Mouse (Mus musculus) embryonic facial prominence, embryonic 11.5 days (tissue): ENCODE measurements around the gene Snrnp27. TPM values are rescaled to one million over a fixed set of nuclear protein-coding genes. Genes with fewer than 3 reads are reported as not detected.

ENCODE experiments used
- ATAC-seq: fragments of 200-750 bp; cut with Nextera tagmentation; replicated peaks from 2 replicates; pipeline ENCODE4 v1.8.0; 2017; ENCODE audit warnings: low read depth; ENCODE audit not compliant: insufficient number of reproducible peaks, low FRiP score, low TSS enrichment
- DNase-seq: peaks from one replicate; pipeline ENCODE4 v3.0.0-alpha.2; 2015; ENCODE audit warnings: low spot score
- H3K27ac ChIP-seq: fragments of 300-500 bp; sonication (generic); replicated peaks from 2 replicates; pipeline ENCODE4 v1.5.1; 2014; ENCODE audit warnings: mild to moderate bottlenecking, low read depth, low read length, control low read depth
- H3K27me3 ChIP-seq: fragments of 300-500 bp; sonication (generic); 2 replicates; pipeline ENCODE4 v1.6.1; 2014; ENCODE audit warnings: mild to moderate bottlenecking, low read length, moderate library complexity, mixed read lengths; ENCODE audit not compliant: control insufficient read depth, insufficient read depth
- H3K36me3 ChIP-seq: fragments of 300-500 bp; sonication (generic); replicated peaks from 2 replicates; pipeline ENCODE4 v1.6.1; 2014; ENCODE audit warnings: low read depth, mild to moderate bottlenecking, low read length, moderate library complexity, mixed read lengths; ENCODE audit not compliant: control insufficient read depth, insufficient read depth
- H3K4me1 ChIP-seq: fragments of 300-500 bp; sonication (generic); 2 replicates; pipeline ENCODE4 v1.6.1; 2014; ENCODE audit warnings: low read length, mixed read lengths; ENCODE audit not compliant: control insufficient read depth, insufficient read depth
- H3K4me2 ChIP-seq: fragments of 300-500 bp; sonication (generic); 2 replicates; pipeline ENCODE4 v1.6.1; 2014; ENCODE audit warnings: low read depth, mild to moderate bottlenecking, control low read depth, low read length, moderate library complexity
- H3K4me3 ChIP-seq: fragments of 300-500 bp; sonication (generic); 2 replicates; pipeline ENCODE4 v1.5.1; 2014; ENCODE audit warnings: low read depth, low read length, control low read depth
- H3K9ac ChIP-seq: fragments of 300-500 bp; sonication (generic); replicated peaks from 2 replicates; pipeline ENCODE4 v1.6.1; 2014; ENCODE audit warnings: mild to moderate bottlenecking, control low read depth, low read length
- H3K9me3 ChIP-seq: fragments of 300-500 bp; sonication (generic); replicated peaks from 2 replicates; pipeline ENCODE4 v1.6.1; 2016; ENCODE audit warnings: mild to moderate bottlenecking, low read length, inconsistent platforms, mixed read lengths; ENCODE audit not compliant: control insufficient read depth
- WGBS: fragments of 180-500 bp; shearing (Covaris S2); extraction: QIAGEN DNeasy Blood & Tissue Kit; methylation state at CpG from one replicate; pipeline ENCODE4 v1.1.7; 2014; 5-methylcytosine and 5-hydroxymethylcytosine counted together
- polyA plus RNA-seq: library from polyadenylated mRNA; unstranded; fragments of >200 nt; fragmentation: Nextera tagmentation; extraction: Ambion mirVana; gene quantifications from 2 replicates; pipeline ENCODE4 v1.2.1, GENCODE M21; 2014

Snrnp27 gene
- 139 and 148 TPM in 2 replicates for polyA plus RNA-seq

DNA sequence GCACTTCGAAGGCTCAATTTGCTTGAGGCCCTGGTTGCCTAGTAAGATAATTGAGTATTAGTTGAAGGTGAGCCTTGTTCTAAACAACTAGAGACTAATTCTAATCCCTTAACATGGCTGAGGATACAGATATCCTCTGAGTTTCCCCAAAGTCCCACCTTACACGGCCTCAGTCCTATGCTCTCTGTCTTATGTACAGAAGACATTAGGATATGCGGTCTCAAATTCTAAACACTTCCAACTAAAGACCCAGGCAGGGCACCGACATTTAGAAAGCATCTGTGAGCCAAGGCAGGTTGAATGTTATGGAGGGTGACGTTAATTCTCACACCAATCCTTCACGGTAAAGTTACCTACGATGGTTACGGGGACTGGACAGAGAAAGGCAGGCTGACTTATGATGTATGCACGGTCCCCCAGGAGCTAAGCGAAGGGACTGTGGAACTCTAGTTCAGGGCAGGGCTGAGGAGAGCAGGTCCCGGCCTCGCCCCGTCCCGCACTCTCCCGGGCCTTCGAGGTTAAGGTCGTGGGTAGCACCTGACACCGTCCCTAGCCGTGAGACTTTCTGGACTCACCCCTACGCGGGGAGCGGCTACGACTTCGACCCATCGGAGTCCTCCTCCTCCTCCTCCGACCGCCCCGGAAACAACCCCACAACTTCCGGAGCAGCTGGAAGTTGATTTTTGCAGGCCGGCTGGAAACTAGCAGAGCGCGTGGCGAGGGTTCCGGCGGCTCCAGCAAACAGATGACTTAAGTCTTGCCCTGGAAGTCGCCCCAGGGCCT is at the start of gene Snrnp27:
Gene Snrnp27 (minus strand): TSS at position 651 of the 783 bp plus-strand sequence.
- Histone ChIP-seq H3K36me3 (peaks cover 4% of the 10 kb centered on the region), H3K9ac (peak within 1 kb of the TSS; percentile 74), H3K27ac (no peak within 1 kb of the TSS), H3K4me1 (no peaks in the 10 kb centered on the region), H3K4me2 (peak within 1 kb of the TSS; percentile 48), H3K4me3 (peak within 1 kb of the TSS; percentile 73), H3K27me3 (no peaks in the 10 kb centered on the region), H3K9me3 (no peaks in the 10 kb centered on the region)
- ATAC-seq, result peak; percentile 83
- DNase-seq, result peak; percentile 92
- WGBS, result 2% methylated on average over 36 of the region's 36 CpGs

DNA sequence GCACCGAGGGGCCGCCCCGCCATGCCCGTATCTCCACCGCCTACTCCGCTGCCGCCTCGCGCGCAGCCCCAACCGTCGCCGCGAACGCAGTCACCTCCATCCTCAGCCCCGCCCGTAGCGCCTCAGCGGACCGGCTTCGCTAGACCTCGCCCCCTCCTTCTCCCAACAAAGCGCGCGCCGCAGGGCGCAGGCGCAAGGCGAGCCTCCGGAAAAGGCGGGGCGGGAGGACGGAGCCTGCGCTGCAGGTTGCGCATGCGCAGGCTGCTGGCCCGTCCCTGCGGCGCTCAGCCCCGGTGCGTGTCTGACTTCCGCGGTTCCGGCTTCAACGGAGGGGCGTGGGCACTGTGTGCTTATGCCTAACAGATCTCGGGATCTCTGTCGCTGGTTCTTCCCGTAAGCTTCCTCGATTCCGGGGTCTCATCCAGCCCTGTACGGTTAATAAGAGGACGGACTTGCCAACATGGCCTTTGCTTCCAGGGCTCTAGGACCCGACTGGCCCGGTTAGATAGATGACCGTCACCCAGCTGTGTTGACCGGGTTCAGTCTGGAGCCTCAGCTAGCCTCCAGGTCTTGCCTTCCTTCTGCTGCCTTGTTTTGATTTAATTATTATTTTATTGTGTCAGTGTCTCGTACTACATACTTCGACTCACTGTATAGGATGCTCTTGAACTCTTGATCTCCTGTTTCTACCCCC is 49.0 kb upstream of the Snrnp27 start, which contains the start of gene Gmcl1:
Gene Gmcl1 (minus strand): TSS at position 201 of the 694 bp plus-strand sequence.
- WGBS, result under 1% methylated on average over 45 of the region's 59 CpGs
- no peaks in the 10 kb centered on the region for H3K9me3 ChIP-seq
- H3K27me3 ChIP-seq, result no peaks in the 10 kb centered on the region
- peak within 1 kb of the TSS; percentile 47 for H3K4me3 ChIP-seq
- peak within 1 kb of the TSS; percentile 76 for H3K9ac ChIP-seq
- no peaks in the 10 kb centered on the region for H3K4me1 ChIP-seq
- peak within 1 kb of the TSS; percentile 76 for H3K4me2 ChIP-seq
- peak within 1 kb of the TSS; percentile 66 for H3K27ac ChIP-seq
- peak; percentile 94 for ATAC-seq
- H3K36me3 ChIP-seq, result no peaks in the 10 kb centered on the region
- DNase-seq, result peak; percentile 98

DNA sequence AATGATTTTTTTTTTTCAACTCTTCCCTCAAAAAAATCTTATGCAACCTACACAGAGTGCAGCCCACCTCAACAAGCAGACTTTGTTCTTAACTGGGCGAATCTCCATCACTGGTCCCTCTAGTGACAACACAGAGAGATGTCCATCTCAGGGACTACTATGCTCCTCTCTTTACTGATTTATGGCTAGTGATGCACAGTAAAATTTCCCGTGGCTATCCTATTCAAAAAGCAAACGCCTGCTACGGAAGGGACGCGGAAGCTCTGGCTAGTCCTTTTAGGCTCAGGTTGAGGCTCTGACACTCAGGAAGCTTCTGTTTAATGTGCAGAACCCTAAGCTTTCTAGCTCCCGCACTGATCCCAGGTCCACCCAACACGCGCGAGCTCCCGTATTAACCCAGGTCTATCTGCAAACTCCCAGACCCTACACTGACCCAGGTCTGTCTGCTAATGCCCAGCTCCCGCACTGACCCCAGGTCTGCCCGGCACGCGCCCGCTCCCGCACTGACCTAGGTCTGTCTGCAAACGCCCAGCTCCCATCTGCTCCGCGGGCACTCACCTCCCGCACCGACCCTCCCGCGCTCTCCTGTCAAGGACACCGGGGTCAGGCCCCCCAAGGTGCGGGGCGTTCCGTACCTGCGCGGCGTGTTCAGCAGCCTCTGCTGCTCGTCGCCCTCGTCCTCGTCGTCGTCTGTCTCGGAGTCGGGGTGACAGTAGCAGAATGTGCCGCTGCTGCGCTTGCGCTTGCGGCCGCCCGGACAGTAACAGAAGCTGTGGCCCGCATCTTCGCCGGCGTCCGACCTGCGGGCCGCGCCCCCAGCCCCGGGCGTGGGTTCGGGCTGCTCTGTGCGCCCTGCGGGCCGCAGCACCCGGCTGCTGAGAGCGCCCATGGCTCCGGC is 48.2 kb upstream of the Snrnp27 start:
- Histone ChIP-seq H3K27me3 (no peaks in the 10 kb centered on the region), H3K36me3 (no peaks in the 10 kb centered on the region), H3K4me3 (peak overlapping the region; percentile 47), H3K4me1 (no peaks in the 10 kb centered on the region), H3K4me2 (peak overlapping the region; percentile 76), H3K9ac (peak overlapping the region; percentile 76), H3K9me3 (no peaks in the 10 kb centered on the region), H3K27ac (peak overlapping the region; percentile 66)
- under 1% methylated on average over 55 of the region's 62 CpGs for WGBS
- DNase-seq, result peak; percentile 26
- ATAC-seq, result peak; percentile 70

DNA sequence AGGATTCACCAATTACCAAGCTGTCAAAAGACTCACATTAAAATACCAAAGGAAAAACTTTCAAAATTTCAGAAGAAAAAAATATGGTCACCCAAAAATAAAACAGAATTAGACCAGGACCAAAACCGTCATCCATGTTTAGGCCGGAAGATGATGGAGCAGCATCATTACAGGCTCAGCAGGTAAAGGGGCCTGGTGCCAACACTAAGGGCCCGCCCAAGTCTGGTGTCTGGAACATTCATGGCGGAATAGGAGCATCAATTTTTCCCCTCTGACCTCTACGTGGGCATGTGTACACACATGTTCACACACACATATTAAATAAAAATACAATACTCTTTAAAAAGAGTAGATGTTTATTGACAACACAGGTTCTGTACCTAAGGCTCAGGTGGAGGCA is 44.4 kb upstream of the Snrnp27 start:
- Histone ChIP-seq H3K4me3 (no peak overlapping the region), H3K9me3 (no peaks in the 10 kb centered on the region), H3K9ac (no peak overlapping the region), H3K4me2 (no peak overlapping the region), H3K36me3 (no peaks in the 10 kb centered on the region), H3K4me1 (no peaks in the 10 kb centered on the region), H3K27me3 (no peaks in the 10 kb centered on the region), H3K27ac (no peak overlapping the region)
- ATAC-seq (no peak), DNase-seq (no peak)
- WGBS, result 90% methylated on average over 5 of the region's 5 CpGs

DNA sequence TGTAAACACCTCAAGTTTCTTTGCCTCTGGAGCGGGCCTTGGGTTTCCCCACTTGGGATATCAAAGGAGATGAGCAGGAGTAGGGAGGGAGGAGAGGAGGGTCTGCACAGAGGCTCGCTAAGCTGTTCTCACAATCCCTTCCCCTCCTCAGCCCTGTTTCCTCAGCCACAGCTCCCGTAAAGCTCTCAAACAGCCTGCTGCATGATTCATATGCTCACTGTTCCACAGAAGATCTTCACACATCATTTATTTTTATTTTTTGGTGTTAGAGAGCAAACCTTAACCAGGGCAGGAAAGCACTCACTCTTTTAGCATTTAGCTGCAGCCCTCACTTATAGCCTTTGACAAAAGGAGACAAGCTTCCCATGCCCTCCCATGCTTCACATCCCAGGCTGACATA is 37.7 kb upstream of the Snrnp27 start:
- H3K9ac ChIP-seq, result no peak overlapping the region
- H3K4me3 ChIP-seq, result no peak overlapping the region
- H3K27me3 ChIP-seq, result no peaks in the 10 kb centered on the region
- no peaks in the 10 kb centered on the region for H3K9me3 ChIP-seq
- no peaks in the 10 kb centered on the region for H3K36me3 ChIP-seq
- DNase-seq, result no peak
- 85% methylated on average over 3 of the region's 3 CpGs for WGBS
- H3K4me1 ChIP-seq, result no peaks in the 10 kb centered on the region
- H3K4me2 ChIP-seq, result no peak overlapping the region
- no peak overlapping the region for H3K27ac ChIP-seq
- no peak for ATAC-seq

DNA sequence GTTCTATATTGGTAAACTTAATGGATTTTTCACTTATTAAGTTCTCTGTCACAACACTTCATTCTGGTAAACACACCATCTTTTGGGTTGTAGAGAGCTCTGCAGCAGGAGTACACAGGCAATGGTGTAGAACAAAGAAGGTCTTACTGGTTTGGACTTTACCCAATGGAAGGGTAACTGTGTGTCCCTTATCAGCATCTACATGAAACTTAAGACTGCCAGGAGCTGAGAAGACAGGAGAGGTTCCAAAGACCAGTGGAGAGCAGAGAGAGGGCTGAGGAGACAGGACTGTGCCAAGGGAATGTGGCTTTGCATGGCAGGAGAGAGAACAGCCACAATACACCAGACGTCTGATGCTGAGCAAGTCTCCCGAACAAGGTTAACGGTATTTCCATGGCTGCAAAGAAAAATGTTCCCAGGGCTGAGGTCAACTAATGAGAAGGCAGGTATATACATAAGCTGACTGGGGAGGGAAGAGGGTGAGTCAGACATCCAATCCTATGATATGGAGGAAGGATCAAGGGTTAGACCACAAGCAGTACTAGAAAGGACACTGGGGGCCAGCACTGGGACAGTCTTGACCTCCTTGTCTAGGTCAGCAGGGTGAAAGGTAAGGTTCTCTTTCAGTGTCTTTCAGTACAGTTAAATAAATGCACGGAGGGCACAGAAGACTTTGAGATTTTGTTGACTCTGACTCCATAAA is 23.9 kb upstream of the Snrnp27 start:
- ATAC-seq (no peak), DNase-seq (no peak)
- Histone ChIP-seq H3K9me3 (no peaks in the 10 kb centered on the region), H3K9ac (no peak overlapping the region), H3K4me1 (no peaks in the 10 kb centered on the region), H3K36me3 (no peaks in the 10 kb centered on the region; the same call in none of the 2 replicates), H3K4me3 (no peak overlapping the region), H3K27me3 (no peaks in the 10 kb centered on the region), H3K27ac (no peak overlapping the region), H3K4me2 (no peak overlapping the region)
- WGBS, result 86% methylated on average over 4 of the region's 4 CpGs

DNA sequence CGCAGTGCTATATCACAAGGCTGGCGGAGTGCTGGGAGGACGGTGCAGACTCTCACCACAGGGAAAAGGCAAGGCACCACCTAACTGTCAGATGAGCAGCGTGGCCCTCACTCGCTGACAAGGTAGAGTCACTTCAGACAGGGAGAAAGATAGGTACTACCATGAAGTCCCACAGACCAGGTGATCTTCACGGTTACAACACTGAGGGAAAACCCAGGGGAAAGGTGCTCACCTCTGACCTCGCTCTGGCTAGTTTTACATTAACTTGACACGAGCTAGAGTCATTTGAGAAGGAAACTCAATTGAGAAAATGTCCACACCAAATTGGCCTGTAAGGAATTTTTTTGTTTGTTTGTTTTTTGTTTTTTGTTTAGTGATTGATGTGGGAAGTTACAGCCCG is 18.3 kb upstream of the Snrnp27 start:
- Histone ChIP-seq H3K4me3 (no peak overlapping the region), H3K9ac (no peak overlapping the region), H3K36me3 (no peaks in the 10 kb centered on the region; the same call in 1 of the 2 replicates), H3K27me3 (no peaks in the 10 kb centered on the region), H3K9me3 (no peaks in the 10 kb centered on the region), H3K4me2 (no peak overlapping the region), H3K27ac (no peak overlapping the region), H3K4me1 (no peaks in the 10 kb centered on the region)
- ATAC-seq (no peak), DNase-seq (no peak)
- 85% methylated on average over 9 of the region's 9 CpGs for WGBS
